Mouse (Mus musculus) embryo, embryonic 10.5 days (tissue): ENCODE measurements around the gene Cenpw.

ENCODE experiments used
- DNase-seq: peaks from one replicate; pipeline ENCODE4 v3.0.0-alpha.2; 2015; ENCODE audit warnings: low spot score

The Cenpw gene

DNA sequence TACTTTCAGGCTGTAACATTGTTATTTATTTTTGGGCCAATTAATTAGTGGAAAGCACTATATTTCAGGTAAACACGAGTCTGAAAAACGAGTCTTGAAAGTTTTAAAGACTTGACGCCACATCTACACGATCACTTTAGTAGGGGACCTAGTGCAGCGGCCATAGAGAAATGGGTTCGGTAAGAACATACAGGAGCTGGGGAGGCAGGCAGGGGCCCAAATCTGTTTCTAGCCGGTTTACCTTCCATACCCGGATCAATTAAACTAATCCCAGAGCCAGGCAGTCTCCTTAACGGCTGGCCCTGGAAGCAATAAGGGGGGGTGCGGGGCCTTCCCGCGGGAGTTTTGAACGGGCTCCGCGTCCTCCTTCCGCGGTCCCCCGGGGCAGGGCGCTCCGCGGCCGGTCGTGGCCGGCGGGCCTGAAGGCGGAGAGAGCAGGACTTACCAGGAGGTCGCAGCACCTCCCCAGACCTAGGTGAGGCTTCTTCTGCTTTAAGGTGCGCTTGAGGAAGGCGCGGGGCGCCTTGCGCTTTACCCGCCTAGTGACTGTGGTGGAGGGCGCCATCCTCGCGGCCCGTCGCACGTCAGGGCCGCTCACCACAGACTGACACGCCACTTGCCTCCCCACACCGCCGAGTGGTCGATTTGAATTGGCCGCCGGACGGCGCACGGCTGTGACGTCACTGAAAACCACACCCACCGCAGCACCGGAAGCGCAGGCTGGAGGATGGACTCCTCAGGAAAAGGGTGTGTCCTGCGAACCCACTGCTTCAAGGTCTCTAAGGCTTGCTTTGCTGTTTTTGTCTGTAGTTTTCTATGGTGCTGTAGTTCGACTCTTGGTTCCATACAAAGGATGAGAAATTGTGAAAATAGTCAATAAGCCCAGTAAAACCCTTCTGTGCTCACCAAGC is at the start of gene Cenpw:
Cenpw (minus strand) TSS at position 645 of the 911 bp plus-strand sequence.
- DNase-seq = peak; percentile 94

DNA sequence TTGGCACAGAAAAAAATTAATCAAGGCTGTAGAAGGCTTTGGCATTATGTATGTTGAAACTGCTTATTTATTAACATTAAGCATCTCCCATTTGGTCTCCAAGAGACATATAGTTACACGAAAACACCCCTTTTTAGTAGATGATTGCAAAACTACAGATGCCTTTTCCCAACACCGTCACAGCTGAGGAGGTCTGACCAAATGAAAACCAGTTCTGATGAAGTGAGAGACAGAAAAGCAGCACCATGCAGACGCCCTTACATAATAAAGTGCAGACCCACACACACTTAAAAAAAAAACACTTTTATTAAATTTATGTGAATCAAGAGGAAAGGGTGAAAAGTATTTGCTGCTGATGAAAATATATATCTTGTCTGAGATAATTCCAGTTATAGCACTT is 49.3 kb upstream of the Cenpw start:
- DNase-seq = no peak

DNA sequence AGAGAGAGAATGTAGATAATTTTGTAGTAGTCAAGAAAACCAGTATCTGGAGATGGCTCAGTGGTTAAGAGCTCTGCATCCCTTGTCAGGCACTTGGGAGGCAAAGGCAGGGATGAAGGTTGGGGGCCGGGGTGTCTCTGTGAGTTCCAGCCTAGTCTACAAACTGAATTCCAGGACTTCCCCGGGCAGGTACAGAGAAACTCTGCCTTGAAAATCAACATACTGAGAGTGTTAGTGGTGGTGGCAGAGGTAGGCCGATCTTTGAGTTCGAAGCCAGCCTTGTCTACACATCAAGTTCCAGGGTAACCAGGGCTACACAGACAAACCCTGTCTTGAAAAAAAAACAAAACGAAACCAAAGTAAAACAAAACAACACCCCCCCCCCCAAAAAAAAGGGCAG is 859 bp downstream of the Cenpw start:
- DNase-seq = peak; percentile 26

DNA sequence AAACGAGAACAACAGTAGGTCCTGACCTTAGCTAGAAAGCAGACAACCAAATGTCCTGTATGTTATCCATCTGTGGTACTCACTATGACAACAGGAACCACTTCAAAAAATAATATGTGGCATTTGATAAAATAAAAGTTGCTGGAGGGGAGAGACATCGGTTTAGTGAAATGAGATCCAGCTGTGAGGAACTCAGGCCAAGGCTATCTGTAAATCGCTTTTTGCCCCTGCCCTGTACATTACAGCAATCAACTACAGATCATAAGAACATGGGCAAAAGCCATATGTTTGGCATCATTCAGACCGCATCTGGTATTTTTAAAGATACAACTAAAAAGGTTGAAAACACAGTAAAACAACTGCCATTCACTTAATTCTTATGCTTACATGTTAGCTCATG is 32.7 kb downstream of the Cenpw start:
- peak; percentile 2 for DNase-seq
